Mouse (Mus musculus): ENCODE results near the gene Cd79b.
A peak's percentile ranks its signal among the peaks of the same experiment; 100 is the strongest.
"Not testable (repeated sequence)": the region's sequence is repeated elsewhere in the genome, so short reads cannot be mapped to it uniquely, and the experiment has no call there.

Cd79b gene

GRCm38 (mm10) chr11:106314333-106314812, at the start of gene Cd79b:
TSS of gene Cd79b (minus strand) at chr11:106314762.
- no peak for DNase-seq

- DNase-seq, result no peak
Observed at GRCm38 (mm10) chr11:106359350-106359749, 44.8 kb upstream of the Cd79b start.

- DNase-seq, result no peak
Observed at GRCm38 (mm10) chr11:106355382-106356128, 41.0 kb upstream of the Cd79b start.

- DNase-seq, result no peak
Observed at GRCm38 (mm10) chr11:106354181-106354580, 39.6 kb upstream of the Cd79b start.

- no peak for DNase-seq
Observed at GRCm38 (mm10) chr11:106353188-106353587, 38.6 kb upstream of the Cd79b start, which contains the start of gene Scn4a. TSS of gene Scn4a (minus strand) at chr11:106353288.

- DNase-seq, result no peak
Observed at GRCm38 (mm10) chr11:106351941-106352340, 37.4 kb upstream of the Cd79b start.

- no peak for DNase-seq
Observed at GRCm38 (mm10) chr11:106351253-106351652, 36.7 kb upstream of the Cd79b start.

- DNase-seq, result no peak
Observed at GRCm38 (mm10) chr11:106350853-106351252, 36.3 kb upstream of the Cd79b start.

GRCm38 (mm10) chr11:106349772-106350171, 35.2 kb upstream of the Cd79b start:
- no peak for DNase-seq

GRCm38 (mm10) chr11:106344910-106345309, 30.3 kb upstream of the Cd79b start:
- DNase-seq, result no peak

- DNase-seq, result no peak
Observed at GRCm38 (mm10) chr11:106340990-106341520, 26.5 kb upstream of the Cd79b start.

- DNase-seq, result not testable (repeated sequence)
Observed at GRCm38 (mm10) chr11:106339323-106339722, 24.8 kb upstream of the Cd79b start.

- DNase-seq, result no peak
Observed at GRCm38 (mm10) chr11:106338870-106339269, 24.3 kb upstream of the Cd79b start.

GRCm38 (mm10) chr11:106338029-106338428, 23.5 kb upstream of the Cd79b start:
- DNase-seq, result no peak

GRCm38 (mm10) chr11:106334066-106334465, 19.5 kb upstream of the Cd79b start:
- no peak for DNase-seq

- DNase-seq, result no peak
Observed at GRCm38 (mm10) chr11:106332458-106332857, 17.9 kb upstream of the Cd79b start.

GRCm38 (mm10) chr11:106329682-106330081, 15.1 kb upstream of the Cd79b start:
- peak; percentile 4 for DNase-seq

- no peak for DNase-seq
Observed at GRCm38 (mm10) chr11:106329128-106329527, 14.6 kb upstream of the Cd79b start.

- no peak for DNase-seq
Observed at GRCm38 (mm10) chr11:106328521-106328920, 14.0 kb upstream of the Cd79b start.

- no peak for DNase-seq
Observed at GRCm38 (mm10) chr11:106326475-106326874, 11.9 kb upstream of the Cd79b start.

- DNase-seq, result peak; percentile 46
Observed at GRCm38 (mm10) chr11:106325566-106326206, 11.1 kb upstream of the Cd79b start.

GRCm38 (mm10) chr11:106324858-106325257, 10.3 kb upstream of the Cd79b start:
- DNase-seq, result no peak

GRCm38 (mm10) chr11:106318406-106319366, 4.1 kb upstream of the Cd79b start:
- DNase-seq, result peak; percentile 20

All from right cerebral cortex, adult 18-20 months (tissue).